Mouse (Mus musculus) gastrocnemius, postnatal 36 days (tissue): ENCODE measurements at regions not wholly inside any gene's neighbourhood (a gene's known extent, or its start where the extent isn't known, plus 50 kb on each side); places are given as distances from the start of the nearest gene placed in this dataset.
"Not testable (repeated sequence)": the region's sequence is repeated elsewhere in the genome, so short reads cannot be mapped to it uniquely, and the experiment has no call there.

Experiments
- DNase-seq, 2 experiments: peaks; one replicate each; pipeline ENCODE4 v3.0.0; 2022
- intact Hi-C: fragments of 180-260 bp; cut with DNase I; formaldehyde crosslinking; loops from one replicate; pipeline ENCODE4 v1.15.1; 2025

DNA sequence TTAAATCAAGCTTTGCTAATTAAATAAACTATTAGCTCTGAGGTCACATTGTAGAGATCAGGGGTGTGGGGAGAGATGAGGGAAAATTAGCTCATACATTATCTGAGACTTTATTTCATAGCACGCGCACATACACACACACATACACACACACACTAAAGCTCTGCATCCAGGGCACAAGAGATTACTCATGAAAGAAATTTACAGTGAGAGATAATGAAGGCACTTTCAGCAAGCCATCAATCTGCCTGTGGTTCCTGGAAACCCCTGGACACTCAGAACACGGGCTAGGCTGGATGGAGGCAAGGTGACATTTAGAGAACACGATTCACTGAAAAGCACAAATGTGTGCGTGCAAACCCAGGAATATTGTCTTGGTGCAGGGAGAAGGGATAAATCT lies 60.2 kb downstream of the Scg2 start:
- intact Hi-C loops: no loop called here
- no peak for DNase-seq

DNA sequence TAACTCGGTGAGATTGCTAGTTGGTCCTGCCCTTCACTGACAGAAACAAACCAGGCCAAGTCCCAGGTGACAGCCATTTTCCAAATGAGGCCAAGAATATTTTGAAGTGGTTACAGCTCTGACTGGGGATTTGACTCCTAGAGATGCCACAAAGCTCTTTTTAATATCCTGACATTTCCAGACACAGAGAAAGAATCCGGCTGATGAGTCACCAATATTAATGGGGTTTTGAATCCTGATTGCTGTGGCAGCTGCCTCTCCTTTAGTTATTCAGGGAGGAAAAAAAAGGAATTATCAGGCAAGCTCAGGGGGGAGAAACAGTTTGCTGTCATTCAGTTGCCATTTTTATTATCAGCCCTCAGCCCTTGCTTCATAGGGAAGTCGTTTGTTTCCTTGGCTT lies 65.1 kb downstream of the Scg2 start:
- DNase-seq: no peak
- intact Hi-C loops: no loop called here

GRCm38 (mm10) chr1:79357291-79358045 lies 82.5 kb downstream of the Scg2 start:
- intact Hi-C loops: no loop called here
- DNase-seq: no peak

DNA sequence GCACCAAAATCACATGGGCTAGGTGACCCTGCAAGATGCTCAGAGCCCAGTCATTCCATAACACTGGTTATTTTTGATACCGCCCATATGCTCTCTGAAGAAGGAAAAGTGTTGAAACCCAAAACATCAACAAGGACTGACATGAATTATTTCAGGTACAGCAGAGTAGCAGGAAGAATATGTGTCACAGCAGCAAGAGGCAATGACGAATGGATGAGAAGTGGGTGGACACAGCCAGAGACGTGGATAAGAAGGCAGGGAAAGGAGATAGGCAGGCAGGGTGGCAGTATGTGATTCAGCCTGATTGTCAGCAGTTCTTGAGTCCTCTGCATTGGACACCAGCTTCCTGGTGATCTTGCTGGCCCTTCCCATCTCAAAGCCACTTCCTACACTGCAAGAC lies 93.4 kb downstream of the Scg2 start:
- intact Hi-C loops: no loop called here
- no peak for DNase-seq

- intact Hi-C loops: no loop called here
- DNase-seq: no peak
These were observed 104.3 kb downstream of the Scg2 start for GRCm38 (mm10) chr1:79335480-79336114.

DNA sequence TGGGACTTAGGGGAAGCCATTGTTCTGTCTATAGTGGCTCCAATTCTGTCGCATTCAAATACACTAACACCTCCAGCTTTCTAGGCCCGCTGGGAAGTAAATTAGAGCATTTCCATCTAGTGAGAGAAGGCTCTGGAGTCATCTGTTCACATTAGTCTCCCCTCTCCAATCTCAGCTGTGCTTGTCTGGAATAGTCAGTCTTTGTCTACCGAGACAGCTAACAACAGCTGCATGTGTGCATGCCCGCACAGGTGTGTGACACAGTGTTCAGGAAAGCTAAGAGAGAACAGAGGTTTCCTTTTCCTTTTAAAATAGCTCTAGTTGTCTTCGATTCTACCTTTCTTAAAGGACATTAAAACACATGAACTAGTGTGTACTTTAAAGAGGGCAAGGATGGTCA lies 122.7 kb downstream of the Scg2 start:
- intact Hi-C loops: no loop called here
- no peak for DNase-seq

- no peak for DNase-seq
- intact Hi-C loops: no loop called here
These were observed 125.1 kb downstream of the Scg2 start for GRCm38 (mm10) chr1:79314774-79315173.

DNA sequence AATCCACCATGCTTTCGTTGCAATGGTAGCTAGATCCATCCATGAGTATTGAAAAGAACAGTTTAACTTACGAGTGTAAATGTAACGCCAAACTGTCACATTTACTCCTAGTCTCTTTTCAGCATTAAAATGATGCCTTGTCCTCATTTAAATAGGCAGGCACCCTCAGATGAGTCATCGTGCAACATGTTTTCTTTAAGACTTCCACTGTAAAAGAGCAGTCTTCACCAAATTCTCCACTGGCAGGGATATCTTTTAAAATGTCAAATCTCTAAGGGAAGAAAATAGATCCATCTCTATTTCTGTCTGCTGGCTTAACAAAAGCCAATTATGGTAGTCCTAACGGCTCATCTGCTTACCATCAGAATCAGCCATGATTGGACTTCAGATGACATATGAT lies 127.8 kb downstream of the Scg2 start:
- intact Hi-C loops: no loop called here
- no peak for DNase-seq

DNA sequence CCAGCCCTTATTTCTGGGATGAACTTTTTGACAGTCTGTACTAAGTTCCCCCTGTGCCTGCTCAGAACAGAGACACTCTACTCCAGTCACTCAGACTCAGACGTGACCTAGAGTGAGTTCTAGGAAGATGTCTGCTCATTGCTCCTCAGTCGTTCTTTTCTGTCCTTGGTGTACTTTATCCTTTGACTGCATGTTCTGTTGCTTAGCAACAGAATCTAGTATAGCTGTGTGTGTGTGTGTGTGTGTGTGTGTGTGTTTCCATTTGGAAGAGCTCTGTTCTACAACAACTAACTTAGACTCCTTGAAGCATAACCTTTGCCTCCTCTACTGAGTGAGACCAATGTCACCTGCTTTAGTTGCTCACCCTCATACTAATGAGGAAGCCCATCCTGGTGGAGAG lies 136.3 kb downstream of the Scg2 start:
- no peak for DNase-seq
- intact Hi-C loops: no loop called here

DNA sequence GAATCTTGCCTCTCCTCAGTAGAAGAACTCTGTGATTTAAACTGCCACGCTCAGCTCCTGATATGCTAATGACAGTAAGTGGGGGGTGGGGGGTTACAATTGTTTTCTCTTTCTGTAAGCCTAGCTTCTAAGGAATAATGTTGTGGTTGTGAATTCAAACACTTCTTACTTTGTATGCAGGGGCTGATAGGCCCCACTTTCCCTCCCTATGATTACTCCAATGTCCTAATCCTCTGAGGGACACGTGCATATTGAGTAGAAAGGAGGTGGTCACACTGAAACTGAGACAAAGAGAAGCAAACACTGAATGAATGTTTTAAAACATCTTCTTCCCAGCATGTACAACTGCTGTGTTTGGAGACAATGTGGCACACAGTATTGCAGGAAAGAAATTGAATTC lies 140.3 kb downstream of the Scg2 start:
- intact Hi-C loops: no loop called here
- no peak for DNase-seq

DNA sequence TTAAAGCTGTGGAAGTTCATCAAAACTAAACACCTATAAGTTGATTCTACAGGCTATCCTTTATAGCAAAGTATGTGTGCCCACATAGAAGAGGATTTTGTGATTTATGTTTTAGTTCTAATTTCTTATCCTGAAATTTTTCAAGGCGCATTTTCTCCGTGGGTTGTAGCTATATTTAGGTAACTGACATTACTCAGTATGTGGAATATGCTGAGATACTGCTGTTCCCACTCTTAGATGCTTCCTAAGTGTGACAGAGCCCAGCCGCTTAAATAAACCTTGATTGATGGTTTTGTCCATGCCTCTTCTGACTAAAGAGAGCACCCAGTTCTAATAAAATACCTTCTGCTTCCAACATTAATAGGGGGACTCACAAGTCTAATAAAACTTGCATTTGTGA lies 180.2 kb downstream of the Scg2 start:
- DNase-seq: no peak
- intact Hi-C loops: no loop called here

DNA sequence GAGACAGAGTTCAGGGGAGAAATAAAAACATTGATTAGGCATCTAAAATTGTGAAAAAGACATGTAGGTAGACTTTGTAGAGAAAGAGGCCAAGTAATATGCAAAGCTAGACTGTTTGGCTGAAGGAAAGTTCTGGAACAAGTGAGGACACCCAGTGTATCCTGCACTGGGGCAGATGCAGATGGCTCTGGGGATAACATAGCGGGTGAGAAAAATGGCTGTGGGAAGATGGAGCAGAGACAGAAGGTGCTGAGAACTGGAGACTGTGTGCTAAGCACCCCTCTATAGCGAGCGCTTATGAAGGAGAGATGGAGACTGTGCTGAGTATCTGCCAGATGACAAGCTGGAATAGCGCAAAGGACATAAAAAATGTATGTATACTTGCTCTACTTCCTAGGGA lies 226.9 kb downstream of the Scg2 start:
- intact Hi-C loops: no loop called here
- DNase-seq: no peak

DNA sequence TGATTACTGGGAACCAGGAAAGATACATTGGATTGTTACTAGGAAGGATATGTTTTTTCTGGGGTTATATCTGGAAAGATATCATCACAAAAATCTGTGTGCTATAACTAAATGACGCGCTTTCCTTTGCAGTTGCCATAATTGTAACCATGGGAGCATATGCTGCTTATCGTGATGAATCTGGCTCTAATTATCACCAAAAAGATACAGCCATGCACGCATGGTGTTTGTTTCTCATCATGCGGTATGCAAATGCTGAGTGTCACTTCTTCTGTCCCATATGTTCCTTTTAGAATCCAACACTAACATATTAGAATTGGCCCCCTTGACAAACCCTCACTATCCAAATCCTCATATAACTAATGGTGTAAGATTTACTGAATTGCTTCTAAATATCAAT lies 227.4 kb downstream of the Scg2 start:
- DNase-seq: no peak
- intact Hi-C loops: no loop called here

GRCm38 (mm10) chr1:79211981-79212380 lies 227.9 kb downstream of the Scg2 start:
- DNase-seq, intact Hi-C loops: not testable (repeated sequence)

GRCm38 (mm10) chr1:79207207-79207606 lies 232.7 kb downstream of the Scg2 start:
- intact Hi-C loops: no loop called here
- DNase-seq: no peak

DNA sequence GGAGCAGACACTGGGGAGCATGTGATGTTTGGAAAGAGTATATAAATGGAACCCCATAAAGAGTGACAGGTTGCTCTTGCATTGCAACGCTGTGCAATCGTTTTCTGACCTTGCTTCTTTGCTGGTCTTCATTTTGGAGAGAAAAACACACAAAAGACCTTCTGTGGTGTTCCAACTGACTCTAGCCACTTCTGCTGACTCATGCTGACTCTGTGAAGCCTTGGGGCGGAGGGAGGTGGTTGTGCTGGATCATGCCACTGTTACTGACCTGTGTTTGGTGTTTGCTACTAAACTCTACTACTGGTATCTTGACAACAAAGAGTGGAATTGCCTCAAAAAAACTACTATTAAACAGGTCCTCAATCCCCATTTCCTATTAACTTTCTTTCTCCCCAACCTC lies 242.2 kb downstream of the Scg2 start:
- intact Hi-C loops: loop anchor here (10.0 kb wide), 1 partner anchor 473 kb away; no protein-coding TSS in a partner anchor
- DNase-seq: no peak

GRCm38 (mm10) chr1:79191031-79191430 lies 248.9 kb downstream of the Scg2 start:
- intact Hi-C loops: loop anchor here (10.0 kb wide), 1 partner anchor 466 kb away; no protein-coding TSS in a partner anchor
- DNase-seq: no peak

- no peak for DNase-seq
- intact Hi-C loops: no loop called here
These were observed 256.1 kb downstream of the Scg2 start for GRCm38 (mm10) chr1:79183534-79184411.

- no peak for DNase-seq
- intact Hi-C loops: no loop called here
These were observed 295.8 kb downstream of the Scg2 start for GRCm38 (mm10) chr1:79144113-79144512.
